Mouse (Mus musculus) kidney, adult 2 months (tissue): ENCODE measurements around the gene Vps51.

Source experiments
- CTCF ChIP-seq: fragments of 200-500 bp; conservative IDR thresholded peaks from 2 replicates; pipeline ENCODE4 v1.5.1; 2011; ENCODE audit warnings: low read depth, mild to moderate bottlenecking, control low read depth, low read length, moderate library complexity, mixed read lengths; ENCODE audit not compliant: insufficient read depth, insufficient read length
- POLR2A ChIP-seq: fragments of 200-500 bp; IDR thresholded peaks from one replicate; pipeline ENCODE4 v1.6.1; 2011; ENCODE audit warnings: low read depth, low read length, control low read depth

GRCm38 (mm10) chr19:6063081-6063480, 13.9 kb downstream of the Vps51 start:
- TF ChIP-seq POLR2A (no peak), CTCF (no peak)
